Mouse (Mus musculus) stomach, postnatal 0 days (tissue): ENCODE measurements around the gene Pank3.
"Not testable (repeated sequence)": the region's sequence is repeated elsewhere in the genome, so short reads cannot be mapped to it uniquely, and the experiment has no call there.

Experiments
- CTCF ChIP-seq: IDR thresholded peaks from 2 replicates; pipeline ENCODE4 v1.5.1; 2016; ENCODE audit warnings: antibody characterized with exemption, low read depth, mild to moderate bottlenecking, moderate library complexity
- EP300 ChIP-seq: optimal IDR thresholded peaks from 2 replicates; pipeline ENCODE3; 2016; ENCODE audit warnings: antibody characterized with exemption

- not testable (repeated sequence) for TF ChIP-seq CTCF, EP300
Measured at GRCm38 (mm10) chr11:35792800-35793199, 23.5 kb downstream of the Pank3 start.
